Mouse (Mus musculus) layer of hippocampus, adult 2 months (tissue): ENCODE data around the gene Cnfn. TPM values are rescaled to one million over a fixed set of nuclear protein-coding genes. Genes with fewer than 3 reads are reported as not detected.
A peak's percentile ranks its signal among the peaks of the same experiment; 100 is the strongest.
"Not testable (repeated sequence)": the region's sequence is repeated elsewhere in the genome, so short reads cannot be mapped to it uniquely, and the experiment has no call there.

Experiments
- DNase-seq, 2 experiments: peaks; one replicate each; pipeline ENCODE4 v3.0.0; 2022; ENCODE audit warnings: low spot score in 2 of 2
- H3K27ac ChIP-seq: fragments of 200-600 bp; 2 replicates; pipeline ENCODE4 v1.8.1; 2022
- H3K4me3 ChIP-seq: fragments of 200-600 bp; 2 replicates; pipeline ENCODE4 v1.8.1; 2022; ENCODE audit warnings: mild to moderate bottlenecking
- CTCF ChIP-seq: fragments of 200-600 bp; conservative IDR thresholded peaks from 2 replicates; pipeline ENCODE4 v1.8.1; 2022; ENCODE audit warnings: antibody characterized with exemption, mild to moderate bottlenecking, moderate library complexity
- total RNA-seq, 2 experiments: library from RNA; stranded (reverse); gene quantifications; 2 replicates each; pipeline ENCODE4 v1.2.3; 2021

The Cnfn gene
- total RNA-seq, 2 experiments from 2014 or later, result not detected

GRCm38 (mm10) chr7:25372441-25372840, 2.9 kb upstream of the Cnfn start:
- no peak overlapping the region for H3K4me3 ChIP-seq
- DNase-seq, result no peak
- H3K27ac ChIP-seq, result no peak overlapping the region
- no peak for TF ChIP-seq CTCF

GRCm38 (mm10) chr7:25368333-25368732, 1.2 kb downstream of the Cnfn start:
- H3K4me3 ChIP-seq, result no peak overlapping the region
- no peak overlapping the region for H3K27ac ChIP-seq
- TF ChIP-seq CTCF, result no peak
- DNase-seq, result no peak

DNA sequence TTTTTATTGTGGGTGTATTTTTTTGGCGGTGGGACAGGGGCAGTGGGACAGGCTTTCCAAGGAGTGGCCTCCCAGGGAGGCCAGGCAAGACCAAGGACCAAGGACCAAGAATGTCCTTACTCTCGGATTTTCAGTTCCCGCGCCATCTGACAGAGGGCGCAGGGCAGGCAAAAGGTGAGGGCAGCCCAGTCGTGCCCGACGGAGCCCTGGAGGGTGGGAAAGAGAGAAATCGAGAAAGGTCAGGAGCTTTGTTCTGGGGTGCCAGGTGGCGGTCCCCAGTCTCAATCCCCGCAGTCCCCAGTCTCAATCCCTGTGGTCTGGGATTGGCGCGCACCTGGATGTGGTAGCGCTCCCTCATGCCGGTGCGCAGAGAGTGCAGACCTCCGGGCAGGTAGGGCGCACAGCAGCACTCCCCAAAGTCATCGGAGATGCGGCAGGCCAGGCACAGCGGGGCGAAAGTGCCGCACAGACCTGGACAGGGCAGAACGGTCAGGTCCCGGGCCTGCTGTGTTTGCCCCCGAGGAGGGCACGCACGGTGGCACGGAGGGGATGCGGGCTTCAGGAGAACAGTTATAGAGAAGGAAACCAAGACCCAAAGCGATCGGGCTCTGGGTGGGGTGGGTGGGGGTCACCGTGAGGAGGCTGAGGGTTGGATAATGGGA, 1.8 kb downstream of the Cnfn start:
- peak; percentile 65 for TF ChIP-seq CTCF
- no peak for DNase-seq
- no peak overlapping the region for H3K4me3 ChIP-seq
- no peak overlapping the region for H3K27ac ChIP-seq

DNA sequence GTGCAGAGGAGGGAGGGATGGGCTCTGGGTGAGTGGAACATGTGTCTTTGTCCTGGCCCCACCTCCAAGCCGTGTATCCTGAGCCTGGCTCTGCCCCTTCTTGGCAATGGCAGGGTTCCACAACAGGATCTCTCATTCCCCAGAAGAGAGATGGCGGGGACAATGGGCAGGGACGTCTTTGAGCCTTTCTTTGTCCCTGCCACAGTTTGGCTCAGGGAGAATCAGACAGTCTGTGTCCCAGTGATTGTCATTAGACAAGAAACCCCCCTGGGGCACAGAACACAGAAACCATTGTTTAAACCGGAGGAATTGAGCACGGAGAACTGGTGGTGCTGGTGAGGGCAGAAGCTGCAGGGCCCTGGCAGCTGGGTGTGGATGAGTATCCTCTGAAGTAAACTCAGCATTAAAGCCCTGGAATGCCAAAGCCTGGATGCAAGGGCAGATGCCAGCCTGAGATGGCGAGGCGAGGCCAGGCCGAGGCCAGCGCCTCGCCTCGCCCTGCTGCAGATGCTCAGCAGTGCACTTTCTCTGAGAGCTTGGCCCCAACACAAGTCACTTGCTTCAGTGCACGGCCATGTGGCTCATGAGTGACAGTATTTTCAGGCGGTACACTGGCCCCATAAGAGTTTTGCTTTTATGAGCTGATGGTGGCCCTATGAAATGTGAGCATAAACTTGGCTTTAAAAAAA, 3.4 kb downstream of the Cnfn start:
- no peak overlapping the region for H3K27ac ChIP-seq
- no peak overlapping the region for H3K4me3 ChIP-seq
- no peak for TF ChIP-seq CTCF
- no peak for DNase-seq

DNA sequence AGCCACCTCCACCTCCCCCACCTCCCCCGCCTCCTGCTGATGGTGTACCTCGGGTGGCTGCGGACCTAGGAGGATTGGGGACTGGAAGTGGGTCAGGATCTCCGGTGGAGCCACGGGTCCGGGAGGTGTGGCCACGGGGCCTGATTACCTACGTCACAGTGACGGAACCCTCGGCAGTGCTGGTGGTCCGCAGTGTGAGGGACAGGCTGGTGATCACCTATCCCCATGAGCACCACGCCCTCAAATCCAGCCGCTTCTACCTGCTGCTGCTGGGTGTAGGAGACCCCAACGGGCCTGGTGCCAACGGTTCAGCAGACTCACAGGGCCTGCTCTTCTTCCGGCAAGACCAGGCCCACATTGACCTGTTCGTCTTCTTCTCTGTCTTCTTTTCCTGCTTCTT, 5.9 kb downstream of the Cnfn start:
- no peak for DNase-seq
- TF ChIP-seq CTCF, result no peak
- H3K27ac ChIP-seq, result no peak overlapping the region
- H3K4me3 ChIP-seq, result no peak overlapping the region

DNA sequence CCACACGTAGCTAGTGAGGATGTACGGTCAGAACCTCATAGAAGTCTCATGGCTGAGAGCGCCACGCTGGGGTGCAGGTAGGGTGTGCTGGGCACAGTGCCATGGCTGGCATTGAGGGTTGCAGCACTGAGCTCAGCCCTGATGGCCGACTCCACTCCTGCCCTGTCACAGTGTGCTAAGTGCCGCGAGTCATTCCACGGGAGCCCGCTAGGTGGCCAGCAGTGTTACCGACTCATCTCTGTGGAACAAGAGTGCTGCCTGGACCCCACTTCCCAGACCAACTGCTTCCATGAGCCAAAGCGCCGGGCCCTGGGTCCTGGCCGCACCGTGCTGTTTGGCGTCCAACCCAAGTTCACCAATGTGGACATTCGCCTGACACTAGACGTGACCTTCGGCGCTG, 6.4 kb downstream of the Cnfn start:
- no peak for DNase-seq
- peak; percentile 68 for TF ChIP-seq CTCF
- no peak overlapping the region for H3K4me3 ChIP-seq
- H3K27ac ChIP-seq, result no peak overlapping the region

DNA sequence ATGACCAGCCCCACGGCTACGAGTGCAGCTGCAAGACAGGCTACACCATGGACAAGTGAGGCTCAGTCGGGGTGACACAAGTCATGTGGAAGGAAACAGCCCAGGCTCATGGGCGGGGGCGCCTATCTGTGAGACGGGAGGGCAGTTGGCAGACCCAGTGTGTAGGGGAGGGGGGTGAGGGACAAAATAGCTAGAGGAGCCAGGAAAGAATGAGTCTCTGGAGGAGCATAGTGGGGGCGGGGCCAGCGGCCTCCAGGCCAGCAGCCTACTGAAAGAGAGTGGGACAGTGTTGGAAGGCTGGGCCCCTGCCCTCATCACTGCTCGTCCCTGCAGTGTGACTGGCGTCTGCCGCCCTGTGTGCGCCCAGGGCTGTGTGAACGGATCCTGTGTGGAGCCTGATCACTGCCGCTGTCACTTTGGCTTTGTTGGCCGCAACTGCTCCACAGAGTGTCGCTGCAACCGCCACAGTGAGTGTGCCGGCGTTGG, 10.8 kb downstream of the Cnfn start:
- Histone ChIP-seq H3K27ac (no peak overlapping the region), H3K4me3 (no peak overlapping the region)
- peak; percentile 46 for TF ChIP-seq CTCF
- DNase-seq, result no peak

DNA sequence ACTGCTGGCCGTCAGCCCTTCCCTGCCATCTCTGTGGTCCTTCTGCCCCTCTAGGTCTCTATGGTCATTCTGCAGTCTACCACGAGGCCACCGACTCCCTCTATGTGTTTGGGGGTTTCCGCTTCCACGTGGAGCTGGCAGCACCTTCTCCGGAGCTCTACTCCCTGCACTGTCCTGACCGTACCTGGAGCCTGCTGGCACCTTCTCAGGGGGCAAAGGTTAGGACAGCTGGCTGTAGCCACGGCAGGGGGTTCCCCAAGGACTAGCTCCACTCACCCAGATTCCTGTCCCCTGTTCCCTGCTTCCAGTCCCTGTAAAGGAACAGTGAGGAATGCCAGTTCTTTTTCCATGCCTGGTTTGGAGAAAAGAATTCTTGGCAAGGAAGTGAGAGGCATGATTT, 20.7 kb downstream of the Cnfn start:
- no peak overlapping the region for H3K27ac ChIP-seq
- TF ChIP-seq CTCF, result no peak
- DNase-seq, result no peak
- H3K4me3 ChIP-seq, result no peak overlapping the region

- Histone ChIP-seq H3K4me3 (no peak overlapping the region), H3K27ac (peak overlapping the region; percentile 48; the same call in 1 of the 2 replicates)
- DNase-seq, result peak in 1 of 2 experiments; percentile 64
- no peak for TF ChIP-seq CTCF
These were observed 28.3 kb downstream of the Cnfn start for GRCm38 (mm10) chr7:25341000-25341784.

DNA sequence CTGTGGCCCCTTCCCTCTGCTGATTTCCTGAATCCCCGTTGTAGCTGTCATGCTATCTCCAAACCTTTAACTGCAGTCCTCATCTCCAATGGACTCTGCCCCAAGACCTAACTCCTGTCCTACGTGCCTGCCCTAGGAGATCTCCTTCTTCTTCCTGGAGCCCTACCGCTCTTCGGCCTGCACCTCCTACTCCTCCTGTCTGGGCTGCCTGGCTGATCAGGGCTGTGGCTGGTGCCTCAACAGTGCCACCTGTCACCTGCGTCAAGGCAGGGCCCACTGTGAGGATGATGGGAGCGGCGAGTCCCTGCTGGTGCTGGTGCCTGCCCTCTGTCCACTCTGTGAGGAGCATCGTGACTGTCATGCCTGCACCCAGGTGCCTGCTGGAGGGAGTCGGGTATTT, 30.2 kb downstream of the Cnfn start:
- no peak overlapping the region for H3K27ac ChIP-seq
- no peak for DNase-seq
- no peak for TF ChIP-seq CTCF
- H3K4me3 ChIP-seq, result no peak overlapping the region

- no peak overlapping the region for H3K27ac ChIP-seq
- no peak for TF ChIP-seq CTCF
These were observed 35.1 kb downstream of the Cnfn start for GRCm38 (mm10) chr7:25334472-25334871.

DNA sequence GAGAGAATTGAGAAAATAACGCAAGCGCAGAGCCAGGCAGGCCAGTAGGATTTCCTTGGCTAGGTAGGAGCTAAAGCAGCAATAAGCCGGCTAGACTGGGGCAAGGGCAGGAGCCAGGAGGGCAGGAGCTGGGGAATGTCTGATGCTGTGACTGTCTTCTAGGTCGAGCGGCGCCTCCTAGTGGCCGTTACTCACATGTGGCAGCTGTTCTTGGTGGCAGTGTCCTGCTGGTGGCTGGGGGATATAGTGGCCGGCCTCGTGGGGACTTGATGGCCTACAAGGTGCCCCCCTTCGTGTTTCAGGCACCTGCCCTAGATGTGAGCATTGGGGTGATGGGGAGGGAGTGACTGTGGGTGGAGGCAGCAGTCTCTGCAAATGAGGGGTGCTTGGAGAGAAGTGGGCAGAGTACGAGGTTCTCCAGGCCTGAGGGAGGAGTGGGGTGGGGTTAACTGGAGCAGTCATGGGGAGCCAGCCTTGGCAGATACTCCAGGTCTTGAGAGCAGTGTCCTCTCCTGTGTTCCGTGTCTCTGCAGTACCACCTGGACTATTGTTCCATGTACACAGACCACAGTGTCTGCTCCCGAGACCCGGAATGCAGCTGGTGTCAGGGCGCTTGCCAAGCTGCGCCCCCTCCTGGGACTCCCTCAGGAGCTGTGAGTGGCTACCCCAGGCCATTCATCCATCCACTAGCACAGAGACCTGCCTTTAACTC, 35.8 kb downstream of the Cnfn start:
- TF ChIP-seq CTCF, result peak; percentile 83
- peak; percentile 45 to 60 for DNase-seq
- H3K27ac ChIP-seq, result no peak overlapping the region
- H3K4me3 ChIP-seq, result no peak overlapping the region

More at GRCm38 (mm10) chr7:25334472-25334871, 35.1 kb downstream of the Cnfn start:
- no peak overlapping the region for H3K4me3 ChIP-seq
- no peak for DNase-seq

DNA sequence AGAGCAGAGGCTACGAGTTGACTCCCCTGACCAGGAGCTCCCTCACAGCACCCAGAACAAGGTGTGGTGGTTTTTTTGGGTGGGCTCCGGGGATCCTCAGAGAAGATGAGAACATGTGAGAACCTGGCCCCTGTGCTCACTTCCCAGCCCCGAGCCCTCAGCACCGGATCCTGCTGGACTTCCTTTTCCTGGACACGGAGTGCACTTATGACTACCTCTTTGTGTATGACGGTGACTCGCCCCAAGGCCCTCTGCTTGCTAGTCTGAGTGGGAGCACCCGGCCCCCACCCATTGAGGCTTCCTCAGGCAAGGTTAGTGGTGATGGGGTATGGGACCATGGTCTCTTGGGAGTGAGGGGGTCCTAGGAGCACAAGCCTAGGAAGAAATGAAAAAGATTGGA, 43.3 kb downstream of the Cnfn start:
- no peak for DNase-seq
- no peak overlapping the region for H3K4me3 ChIP-seq
- no peak for TF ChIP-seq CTCF

DNA sequence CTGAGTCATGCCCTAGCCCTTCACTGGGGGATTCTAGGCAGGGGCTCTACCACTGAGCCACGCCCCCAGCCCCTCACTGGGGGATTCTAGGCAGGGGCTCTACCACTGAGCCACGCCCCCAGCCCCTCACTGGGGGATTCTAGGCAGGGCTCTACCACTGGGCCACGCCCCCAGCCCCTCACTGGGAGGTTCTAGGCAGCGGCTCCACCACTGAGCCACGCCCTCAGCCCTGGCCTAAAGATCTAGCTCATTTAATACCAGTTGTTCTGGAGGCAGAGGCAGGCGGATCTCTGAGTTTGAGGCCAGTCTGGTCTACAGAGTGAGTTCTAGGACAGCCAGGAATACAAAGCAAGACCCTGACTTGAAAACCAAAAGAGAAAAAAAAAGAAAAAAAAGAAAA, 44.1 kb downstream of the Cnfn start:
- DNase-seq, H3K4me3 ChIP-seq, H3K27ac ChIP-seq: not testable (repeated sequence)

More for the DNA sequence above, 43.3 kb downstream of the Cnfn start:
- no peak overlapping the region for H3K27ac ChIP-seq
